Mouse (Mus musculus): Measurements from ENCODE around the gene Agpat3.

Gene Agpat3

DNA sequence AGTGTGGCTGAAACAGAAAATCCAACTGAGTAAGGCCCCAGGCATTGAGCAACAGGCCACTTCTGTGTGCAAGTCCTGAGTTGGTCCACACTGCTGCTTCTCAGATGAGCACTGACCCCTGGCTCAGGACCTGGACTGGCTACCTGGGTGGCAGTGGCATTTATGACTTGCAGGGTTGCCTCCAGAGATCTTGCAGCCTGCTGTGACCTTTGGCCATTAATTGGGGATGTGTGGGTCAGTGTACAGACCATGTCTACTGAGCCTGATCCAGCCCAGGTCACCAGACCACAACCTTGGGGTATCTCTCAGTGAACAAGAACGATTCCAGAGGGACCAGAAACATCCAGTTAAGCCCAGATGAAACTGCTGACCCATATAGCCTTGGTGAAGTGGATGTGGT, 58.7 kb downstream of the Agpat3 start:
- no peak for DNase-seq

DNA sequence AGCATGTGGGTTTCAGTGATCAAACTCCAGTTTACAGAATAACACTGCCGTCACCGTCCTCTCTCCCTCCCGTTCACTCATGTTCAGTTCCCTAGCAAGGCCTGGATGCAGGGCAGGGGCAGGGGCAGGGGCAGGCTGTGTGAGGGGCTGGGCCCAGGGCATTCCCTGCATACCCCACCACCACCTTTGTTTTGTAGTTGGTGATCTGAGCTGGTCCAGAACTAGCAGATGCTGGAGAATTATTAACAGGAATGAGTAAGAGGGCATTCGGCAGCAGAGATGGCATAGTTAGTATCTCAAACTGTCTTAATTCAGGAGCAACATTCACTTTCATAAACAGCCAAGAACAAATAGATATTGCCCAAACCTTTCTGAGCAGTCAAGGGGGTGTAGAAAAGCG, 59.9 kb downstream of the Agpat3 start:
- DNase-seq: no peak

DNA sequence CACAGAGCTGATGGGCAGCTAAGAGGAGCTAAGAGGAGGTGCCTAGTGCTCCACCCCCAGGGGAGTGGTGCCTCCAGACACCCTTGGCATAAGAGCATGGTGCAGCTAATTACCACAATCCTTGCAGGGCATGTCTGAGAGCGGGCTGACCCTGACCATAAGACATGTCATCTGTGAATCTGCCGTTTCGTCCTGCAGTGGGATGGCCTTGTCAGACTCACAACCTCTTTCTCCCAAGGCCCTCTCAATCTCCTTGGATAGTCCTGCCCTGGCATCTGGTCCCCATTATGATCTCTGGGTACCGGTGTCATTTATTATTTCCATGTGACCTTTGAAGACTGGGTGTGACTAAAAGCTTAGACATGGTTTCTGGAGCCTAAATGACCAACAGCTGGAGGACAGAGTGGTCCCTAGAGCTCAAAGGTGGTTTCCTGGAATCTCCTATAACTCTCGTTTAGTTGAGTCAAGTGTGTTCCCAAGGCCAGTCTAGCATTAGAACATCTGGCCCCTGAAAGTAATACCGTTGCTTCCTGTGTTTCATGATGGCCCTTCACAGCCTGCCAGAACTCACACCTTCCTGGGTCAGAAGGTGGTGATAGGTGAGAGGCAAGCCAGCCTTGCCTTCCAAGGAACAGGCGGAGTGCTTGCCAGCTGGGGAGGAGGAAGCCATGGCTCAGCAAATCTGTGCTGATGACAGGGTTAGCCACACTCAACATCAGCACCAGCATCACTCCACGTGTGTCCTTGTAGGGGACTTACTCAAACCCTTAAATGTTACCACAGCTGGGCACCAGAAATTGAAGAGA, 61.4 kb downstream of the Agpat3 start:
- no peak for DNase-seq

DNA sequence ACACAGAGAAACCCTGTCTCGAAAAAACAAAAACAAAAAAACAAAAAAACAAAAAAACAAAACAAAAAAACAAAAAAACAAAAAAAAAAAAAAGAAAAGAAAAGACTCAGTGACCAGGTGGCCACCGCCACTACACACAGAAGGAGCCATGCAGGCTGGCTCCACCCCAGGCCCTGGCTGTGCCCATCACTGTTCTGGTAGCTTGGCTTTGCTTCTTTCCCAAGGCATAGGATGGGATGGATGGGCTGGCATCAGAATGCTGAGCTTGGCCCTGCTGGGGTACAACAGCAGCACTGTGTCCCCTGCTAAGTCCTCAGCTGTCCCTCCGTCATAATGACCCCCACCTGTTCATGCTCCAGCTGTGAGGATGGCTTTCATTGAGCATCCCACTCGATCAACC, 63.4 kb downstream of the Agpat3 start:
- DNase-seq: peak; percentile 64 to 75

DNA sequence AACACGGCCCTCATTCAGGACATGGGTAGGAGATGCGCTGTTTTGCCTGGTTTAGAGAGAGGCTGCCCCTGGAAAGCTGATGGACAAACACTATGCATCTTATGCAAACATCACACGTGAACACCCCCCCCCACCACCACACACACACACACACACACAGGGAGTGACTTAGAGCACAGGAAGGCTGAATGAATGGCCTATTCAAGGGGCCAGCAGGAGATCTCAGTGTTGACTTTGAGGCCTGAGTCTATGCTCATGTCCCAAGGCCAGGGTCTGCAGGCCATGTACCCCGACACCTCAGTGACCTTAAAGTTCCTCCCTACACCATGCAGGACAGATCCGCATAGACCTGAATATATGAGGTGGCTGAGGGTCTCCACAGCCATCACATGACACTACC, 64.2 kb downstream of the Agpat3 start:
- DNase-seq: no peak

DNA sequence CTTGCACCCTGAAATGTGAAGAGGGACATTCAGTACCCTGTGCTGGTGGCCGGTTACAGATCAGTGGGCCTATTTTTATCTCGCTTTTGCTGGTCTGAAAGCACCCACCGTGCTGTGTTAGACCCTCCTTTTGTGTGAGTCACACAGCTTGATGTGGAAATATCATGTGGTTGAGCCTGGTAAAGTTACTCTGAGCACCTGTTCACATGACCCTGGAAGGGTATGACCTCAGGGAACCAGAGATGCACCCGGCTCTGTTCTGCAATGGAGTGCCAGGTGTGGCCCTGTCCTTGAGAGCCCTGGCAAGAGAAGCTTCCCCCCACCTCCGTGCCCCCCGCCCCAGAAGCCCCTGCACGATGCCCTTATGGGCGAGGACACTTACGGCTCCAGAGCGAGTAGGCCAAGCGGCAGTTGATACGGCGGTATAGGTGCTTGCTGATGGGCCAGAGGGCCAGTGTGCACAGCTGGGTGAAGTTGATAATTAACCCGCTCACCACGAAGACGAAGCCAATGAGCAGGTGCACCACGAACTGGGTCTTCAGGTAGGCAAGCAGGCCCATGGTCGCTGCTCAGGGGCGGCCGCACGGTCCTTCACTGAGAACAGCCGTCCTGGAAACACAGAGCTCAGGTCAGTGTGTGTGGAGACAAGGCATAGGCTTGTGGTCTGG, 64.7 kb downstream of the Agpat3 start:
- no peak for DNase-seq

DNA sequence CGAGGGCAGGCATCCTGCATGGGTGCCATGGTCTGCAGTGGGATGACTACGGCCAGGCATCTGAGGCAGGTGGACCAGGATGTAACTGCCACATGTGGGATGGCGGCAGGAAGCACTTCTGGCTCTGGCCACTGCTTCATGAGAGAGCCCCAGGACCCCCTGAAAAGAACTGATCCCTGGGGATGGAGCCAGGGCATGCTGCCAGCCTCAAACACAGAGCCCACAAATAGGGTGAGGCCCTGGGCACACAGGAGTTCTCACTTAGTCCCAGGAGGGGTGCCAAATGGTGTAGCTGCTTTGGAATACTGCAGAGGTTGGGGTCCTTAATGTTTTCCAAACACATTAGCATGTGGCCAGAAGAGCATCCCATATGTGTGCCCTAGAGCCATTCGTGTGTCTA, 66.3 kb downstream of the Agpat3 start:
- DNase-seq: no peak

DNA sequence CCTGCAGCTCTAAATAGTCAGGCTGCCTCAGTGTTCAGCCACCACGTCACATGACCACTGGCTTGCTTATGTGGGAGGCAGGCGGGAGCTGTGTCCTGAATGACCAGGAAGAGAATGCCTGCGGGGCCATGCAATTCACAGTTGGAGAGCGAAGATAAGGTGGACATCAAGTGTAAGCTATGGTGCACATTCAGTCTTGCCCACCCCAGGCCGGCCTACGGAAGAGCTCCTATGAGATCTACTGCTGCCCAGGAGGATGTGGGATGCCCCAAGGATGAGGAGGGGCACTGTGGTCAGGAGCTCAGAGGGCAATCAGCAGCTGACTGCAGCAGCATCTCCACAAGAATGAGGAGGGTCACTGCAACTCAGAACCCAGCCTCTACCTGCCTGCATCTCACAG, 66.9 kb downstream of the Agpat3 start:
- no peak for DNase-seq

DNA sequence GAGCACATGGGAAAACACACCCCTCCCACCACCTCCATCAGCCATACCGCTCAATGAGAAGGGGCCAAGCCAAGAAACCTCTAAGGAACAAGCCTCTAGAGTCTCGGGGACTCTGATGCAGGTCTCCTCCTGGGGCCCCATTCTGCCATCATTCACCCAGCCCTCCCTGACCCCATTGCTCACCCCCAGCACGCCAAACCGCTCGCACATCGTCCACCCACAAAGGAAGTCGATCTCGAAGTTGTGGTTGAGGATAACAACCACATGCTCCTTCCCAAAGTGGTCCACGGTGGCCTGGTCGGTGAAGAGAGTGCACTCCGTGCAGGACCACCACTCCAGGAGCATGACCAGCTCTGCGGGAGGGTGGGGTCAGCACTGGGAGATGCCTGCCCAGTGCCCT, 67.5 kb downstream of the Agpat3 start:
- no peak for DNase-seq

DNA sequence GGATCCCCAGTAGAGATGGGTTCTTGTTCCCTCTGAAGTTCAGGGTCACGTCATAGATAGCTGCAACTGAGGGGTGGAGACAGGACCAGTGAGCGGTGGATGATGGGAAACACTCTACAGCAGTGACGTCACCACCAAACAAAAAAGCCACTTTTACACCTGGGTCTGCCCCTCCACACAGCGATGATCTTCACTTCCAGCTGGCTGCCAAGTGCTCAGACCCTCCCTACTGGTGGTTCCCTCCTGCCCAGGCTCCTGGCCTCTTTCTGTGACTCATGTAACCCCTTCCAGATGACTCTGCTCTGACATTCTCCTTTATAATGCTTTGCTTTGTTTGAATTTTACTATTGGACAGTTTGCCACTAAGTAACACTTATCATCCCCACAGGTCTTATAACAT, 69.9 kb downstream of the Agpat3 start:
- no peak for DNase-seq

DNA sequence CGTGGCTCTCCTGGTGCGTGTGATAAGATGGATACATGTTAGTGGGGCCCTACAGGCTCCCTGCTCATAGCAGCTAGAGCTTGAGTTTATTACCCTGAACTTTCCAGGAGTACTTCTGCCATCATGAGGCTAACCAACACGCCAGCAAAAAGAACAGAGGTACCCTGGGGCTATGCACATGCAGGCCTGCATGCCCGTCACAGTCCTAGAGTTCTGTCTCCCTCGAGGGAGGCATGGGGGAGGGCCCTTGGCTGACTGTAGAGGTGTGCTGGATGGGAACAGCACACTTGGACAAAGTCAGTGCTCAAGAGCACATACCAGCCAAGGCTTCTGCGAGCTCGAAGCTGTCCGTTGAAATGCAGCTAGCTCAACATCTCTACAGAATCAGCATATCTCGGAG, 71.8 kb downstream of the Agpat3 start:
- DNase-seq: no peak

DNA sequence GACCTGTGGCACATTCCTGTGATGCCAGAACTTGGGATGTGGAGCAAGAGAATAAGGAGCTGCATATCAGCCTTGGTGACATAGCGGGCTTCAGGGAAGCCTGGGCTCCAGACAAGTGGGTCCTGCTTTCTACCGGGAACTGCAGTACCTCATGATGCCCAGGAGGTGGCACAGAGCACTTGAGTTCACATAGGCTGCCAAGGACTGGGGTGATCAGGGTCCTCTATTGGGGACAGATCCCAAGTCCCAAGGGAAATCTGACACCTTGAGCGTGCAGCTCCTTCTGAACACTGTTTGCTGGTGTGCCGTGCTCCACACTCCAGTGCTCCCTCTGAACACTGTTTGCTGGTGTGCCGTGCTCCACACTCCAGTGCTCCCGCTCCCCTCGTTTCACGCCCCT, 73.1 kb downstream of the Agpat3 start:
- peak; percentile 55 to 65 for DNase-seq

DNA sequence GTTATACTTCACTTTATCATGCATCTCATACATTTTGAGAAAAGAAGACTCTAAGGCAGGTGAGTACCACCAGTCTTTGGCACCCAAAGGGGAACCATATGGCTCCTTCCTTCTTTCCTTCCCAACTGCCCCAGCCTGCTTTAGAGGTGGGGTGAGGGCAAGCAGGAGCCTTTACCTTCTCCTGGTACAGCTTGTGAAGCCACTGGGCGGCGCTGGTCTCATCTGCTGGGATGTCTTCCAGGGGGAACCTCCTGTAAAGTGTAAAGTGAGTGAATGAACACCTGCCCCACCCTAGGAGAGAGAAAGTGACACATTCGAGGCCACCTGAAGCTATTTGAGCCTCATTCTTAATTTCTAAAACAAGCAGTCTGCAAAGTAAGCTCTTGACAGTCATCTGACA, 74.5 kb downstream of the Agpat3 start:
- peak; percentile 36 to 51 for DNase-seq

DNA sequence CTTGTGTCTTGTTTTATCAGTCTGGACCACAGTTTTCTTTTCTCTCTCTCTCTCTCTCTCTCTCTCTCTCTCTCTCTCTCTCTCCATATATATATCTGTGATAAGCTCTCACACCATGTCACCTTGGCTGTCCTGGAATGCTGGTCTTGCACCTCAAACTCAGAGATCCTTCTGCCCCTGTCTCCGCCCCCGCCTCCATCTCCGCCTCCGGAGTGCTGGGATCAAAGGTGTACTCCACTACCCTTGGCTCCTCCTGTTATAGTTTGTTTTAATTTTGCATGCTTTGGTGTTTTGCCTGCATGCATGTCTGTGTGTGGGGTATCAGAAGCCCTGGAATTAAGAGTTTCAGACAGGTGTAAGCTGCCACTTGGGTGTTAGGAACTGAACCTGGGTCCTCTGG, 76.0 kb downstream of the Agpat3 start:
- no peak for DNase-seq

DNA sequence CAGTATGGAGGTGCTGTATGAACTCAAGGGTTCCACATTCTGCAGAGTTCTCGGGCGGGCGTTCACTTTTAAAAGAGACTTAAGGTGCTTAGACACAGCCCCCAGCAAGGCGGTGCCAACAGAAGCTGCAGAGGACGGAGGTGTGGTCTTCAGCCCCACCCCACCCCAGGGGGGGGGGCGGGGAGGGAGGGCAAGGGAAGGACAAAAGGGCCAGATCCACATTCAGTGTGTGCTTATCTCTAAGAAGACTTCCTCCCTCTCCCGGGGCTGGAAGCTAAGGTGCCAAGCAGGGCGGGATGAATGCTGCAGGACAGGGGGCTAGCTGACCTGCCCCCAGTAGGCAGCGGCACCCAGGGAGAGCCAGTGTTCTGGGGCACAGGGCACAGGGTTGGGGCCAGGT, 79.4 kb downstream of the Agpat3 start:
- DNase-seq: no peak

DNA sequence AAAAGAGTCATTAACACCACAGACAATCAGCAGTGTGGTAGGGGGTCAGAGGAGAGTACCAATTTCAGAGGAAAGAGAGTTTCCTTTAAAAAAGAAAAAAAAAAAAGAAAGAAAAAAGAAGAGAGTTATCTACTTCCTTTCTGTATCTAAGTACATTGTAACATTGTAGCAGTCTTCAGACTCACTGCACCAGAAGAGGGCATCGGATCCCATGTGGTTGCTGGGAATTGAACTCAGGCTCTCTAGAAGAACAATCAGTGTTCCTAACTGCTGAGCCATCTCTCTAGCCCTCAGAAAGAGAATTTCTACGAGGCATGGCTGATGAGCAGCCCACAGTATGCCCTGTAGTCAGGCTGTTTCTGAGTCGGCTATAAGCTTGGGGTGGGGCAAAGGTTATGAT, 86.4 kb downstream of the Agpat3 start:
- no peak for DNase-seq

DNA sequence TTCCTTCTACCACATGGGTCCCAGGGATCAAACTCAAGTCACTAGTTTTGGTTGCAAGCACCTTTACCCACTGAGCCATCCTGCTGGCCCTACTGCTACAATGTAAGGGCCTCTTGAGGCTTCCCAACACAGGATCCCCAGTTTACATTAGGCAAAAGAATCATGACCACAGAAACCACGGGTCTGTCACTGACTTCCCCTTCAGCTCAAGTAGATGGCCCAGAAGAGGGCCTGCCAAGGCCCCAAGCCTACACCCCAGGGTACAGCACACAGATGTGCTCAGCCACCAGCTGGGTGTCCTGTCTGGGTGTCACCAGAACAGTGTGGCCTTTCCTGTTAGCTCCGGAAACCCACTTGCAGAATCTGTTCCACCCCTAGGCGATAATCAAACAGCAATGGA, 87.6 kb downstream of the Agpat3 start:
- no peak for DNase-seq

DNA sequence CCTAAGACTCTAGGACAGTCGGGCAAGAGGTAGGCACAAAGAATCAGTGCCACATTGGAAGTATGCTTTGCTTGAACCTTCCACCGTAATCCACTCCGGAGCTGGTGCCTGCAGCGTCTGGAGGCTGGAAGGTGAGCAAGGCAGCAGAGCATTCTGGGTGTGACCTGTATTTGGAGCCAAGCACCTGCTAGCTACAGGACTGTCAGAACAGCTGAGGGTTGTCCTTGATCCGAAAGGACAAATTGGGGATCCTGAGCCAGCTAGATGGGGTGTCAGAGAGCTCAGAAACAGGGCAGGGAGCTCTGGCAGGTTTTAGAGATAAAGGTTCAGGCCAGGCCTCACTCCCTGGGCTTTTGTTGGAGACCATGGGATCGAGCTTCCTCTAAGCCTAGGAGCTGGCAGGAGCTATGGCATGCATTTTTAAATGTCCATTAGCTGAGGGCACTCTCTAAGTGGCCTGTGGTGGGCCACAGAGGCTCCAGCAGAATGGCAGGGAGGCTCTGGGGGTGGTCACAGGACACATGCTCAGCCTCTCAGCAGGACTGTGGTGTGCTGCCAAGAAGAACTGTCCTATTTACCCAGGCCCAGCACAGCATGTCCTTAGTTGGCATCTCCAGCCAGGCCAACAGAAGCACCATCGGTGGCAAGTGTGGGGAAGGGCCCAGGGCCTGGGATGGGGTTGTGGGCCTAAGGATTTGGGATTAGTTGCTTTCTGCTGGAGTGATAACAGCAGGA, 91.2 kb downstream of the Agpat3 start:
- DNase-seq: peak; percentile 38 to 46

DNA sequence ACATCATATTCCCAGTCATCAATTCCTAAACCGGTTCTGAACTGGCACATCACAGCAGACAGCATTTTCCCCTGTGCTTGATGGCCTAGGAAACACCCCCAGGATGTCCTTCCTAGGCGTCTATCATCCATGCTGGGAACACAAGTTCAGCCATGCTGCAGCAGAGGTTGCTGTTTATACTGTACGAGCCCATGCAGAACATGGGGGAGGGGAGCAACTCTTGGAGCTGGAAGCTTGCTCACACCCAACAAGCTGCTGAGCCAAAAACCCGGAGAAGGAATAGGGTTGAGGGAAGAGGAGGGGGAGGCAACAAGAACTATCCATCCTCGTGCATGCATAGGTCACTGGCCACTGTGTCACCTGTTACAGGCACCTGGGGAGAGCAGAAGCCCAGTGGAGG, 92.0 kb downstream of the Agpat3 start:
- DNase-seq: no peak

DNA sequence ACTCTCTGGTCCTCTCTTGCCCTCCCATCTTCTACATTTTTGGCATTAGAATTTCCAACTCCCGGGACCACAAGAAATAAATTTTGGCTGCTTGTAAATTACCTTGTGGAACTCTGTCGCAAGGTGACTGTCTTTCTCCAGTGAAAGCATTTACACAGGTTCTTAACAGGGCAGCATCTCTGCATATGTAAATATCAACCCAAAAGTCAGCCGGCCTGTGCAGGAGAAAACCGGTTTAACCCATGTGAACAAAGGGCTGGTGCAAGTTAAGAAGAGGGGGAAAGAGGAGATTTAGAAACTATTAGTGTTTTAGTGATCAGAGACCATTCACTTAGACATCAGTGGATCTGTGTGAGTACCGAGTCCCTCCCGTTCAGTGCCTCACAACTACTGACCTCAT, 92.6 kb downstream of the Agpat3 start:
- DNase-seq: no peak

DNA sequence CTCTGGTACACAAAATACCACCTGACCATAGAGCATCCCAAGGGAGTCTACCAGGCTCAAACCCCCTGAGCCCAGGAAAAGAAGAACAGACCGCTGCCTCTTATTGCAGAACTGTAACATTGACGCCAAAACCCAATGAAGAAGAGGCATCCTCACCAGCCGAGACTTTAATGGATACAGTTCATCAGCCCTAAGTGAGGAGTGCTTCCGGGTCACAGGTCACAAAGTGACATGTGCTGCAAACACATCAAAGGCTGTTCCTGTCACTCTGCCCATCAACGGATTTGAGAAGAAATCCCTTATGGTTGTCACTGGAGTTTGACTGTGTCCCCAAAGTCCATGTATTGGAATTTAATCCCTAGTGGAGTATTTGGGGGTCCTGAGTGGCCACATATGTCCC, 93.1 kb downstream of the Agpat3 start:
- DNase-seq: no peak

DNA sequence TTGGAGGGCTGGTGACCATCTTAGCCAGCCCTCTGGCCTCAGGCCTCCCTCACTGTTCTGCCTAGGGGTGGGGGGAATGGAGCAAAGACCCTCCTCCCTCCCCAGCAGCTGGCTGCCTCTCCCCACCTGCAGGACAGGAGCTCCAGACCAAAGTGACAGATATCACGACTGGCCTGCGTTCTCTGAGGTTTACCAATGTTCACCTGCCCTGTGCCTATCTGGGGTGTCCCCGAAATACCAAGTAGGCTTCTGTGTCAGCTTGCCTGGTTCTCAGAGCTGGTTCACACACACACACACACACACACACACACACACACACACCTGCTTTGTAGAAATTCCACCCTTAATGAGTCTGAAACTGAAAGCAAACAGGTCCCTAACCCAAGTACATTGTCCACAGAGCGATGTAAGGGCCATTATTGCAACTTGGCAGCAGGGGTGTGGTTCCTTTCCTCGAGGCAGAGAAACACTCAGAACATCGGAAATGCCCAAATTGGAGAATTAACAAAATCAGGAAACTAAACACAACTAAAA, 94.1 kb downstream of the Agpat3 start:
- no peak for DNase-seq

DNA sequence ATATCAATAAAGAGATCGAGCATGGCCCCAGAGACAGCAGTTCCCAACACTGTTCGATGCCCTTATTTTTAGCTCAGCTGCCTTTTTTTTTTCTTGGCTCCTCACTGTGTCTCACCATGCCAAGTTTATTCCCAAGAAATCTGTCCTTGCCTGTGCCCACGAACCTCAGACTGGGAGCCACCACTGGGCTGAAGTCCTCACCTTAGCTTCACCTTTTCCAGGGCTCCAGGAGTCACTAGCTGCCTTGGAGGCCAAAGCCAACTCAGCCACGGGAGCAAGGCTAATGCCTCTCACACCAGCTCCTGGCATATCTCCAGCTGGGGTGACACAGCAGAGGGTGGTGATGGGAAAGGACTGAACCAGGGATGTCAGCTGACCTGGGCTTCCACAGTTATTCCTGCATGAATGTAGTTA, 96.6 kb downstream of the Agpat3 start:
- DNase-seq: peak in 1 of 2 experiments; percentile 29

DNA sequence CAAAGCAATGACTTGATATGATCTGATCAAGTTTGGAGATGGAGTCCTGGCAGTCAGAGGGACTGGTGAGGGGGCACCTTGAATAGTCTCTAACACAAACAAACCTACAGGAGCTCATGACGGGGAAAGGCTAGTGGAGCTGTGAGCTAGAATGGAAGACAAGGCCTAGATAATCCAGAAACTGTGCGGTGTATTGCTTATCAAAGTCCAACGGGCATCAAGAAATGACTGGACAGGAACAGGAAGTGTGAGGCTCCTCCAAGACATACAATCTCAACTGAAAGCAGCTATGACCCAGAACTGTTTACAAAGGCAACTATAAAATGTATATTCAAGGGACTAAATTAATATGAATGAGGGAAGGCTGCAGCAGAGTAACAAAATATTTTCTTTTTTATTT, 105.1 kb downstream of the Agpat3 start:
- no peak for DNase-seq
